Mouse (Mus musculus): Measurements from ENCODE around the gene Cacna1d. TPM values are rescaled to one million over a fixed set of nuclear protein-coding genes. Genes with fewer than 3 reads are reported as not detected.

Gene Cacna1d
- polyA plus RNA-seq, 1 experiment from 2014 or later = 11.5 TPM

DNA sequence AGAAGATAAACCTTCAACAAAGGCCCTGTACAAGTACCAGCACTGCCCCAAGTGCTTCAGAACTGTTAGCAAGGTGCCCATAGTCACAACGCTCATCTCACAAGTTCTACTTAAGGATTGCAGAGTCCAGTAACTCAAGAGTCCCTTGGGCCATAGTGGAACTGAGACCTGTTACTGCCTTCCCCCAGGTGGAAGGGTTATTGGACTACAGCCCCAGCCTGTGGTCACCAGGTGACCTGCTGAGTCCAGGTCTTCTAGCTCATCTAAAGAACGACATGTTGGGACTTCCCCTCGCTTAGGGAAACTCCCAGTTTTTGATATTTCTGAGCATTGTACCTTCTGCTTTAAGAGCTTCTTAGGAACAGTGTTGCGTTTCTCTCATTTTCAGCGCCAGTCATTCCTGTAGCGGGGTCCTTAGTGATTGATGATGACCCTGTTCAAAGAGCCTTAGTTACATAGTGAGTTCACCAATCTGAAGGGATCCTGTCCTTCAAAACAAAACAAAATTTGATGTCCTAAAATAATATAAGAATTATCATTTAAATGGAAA is 19.0 kb upstream of the Cacna1d start:
- no peak overlapping the region for H3K9ac ChIP-seq (replicated peaks)
- no peak overlapping the region for H3K27ac ChIP-seq (replicated peaks)
- H3K36me3 ChIP-seq = peaks cover 49% of the 10 kb centered on the region
- no peak overlapping the region for H3K4me2 ChIP-seq
- H3K4me1 ChIP-seq = no peaks in the 10 kb centered on the region
- no peak for ATAC-seq (ENCODE audit: low FRiP score)
- WGBS = 96% methylated on average over 6 of the region's 6 CpGs
- no peaks in the 10 kb centered on the region for H3K27me3 ChIP-seq (replicated peaks)
- no peak overlapping the region for H3K4me3 ChIP-seq (replicated peaks)
- no peaks in the 10 kb centered on the region for H3K9me3 ChIP-seq (replicated peaks)

GRCm38 (mm10) chr14:30504990-30505389 is 13.7 kb upstream of the Cacna1d start:
- Histone ChIP-seq H3K4me1 (no peaks in the 10 kb centered on the region), H3K27ac (replicated peaks) (no peak overlapping the region), H3K4me2 (no peak overlapping the region), H3K4me3 (replicated peaks) (no peak overlapping the region), H3K36me3 (peaks cover 42% of the 10 kb centered on the region), H3K27me3 (replicated peaks) (no peaks in the 10 kb centered on the region), H3K9me3 (replicated peaks) (no peaks in the 10 kb centered on the region), H3K9ac (replicated peaks) (no peak overlapping the region)
- 88% methylated on average over 5 of the region's 5 CpGs for WGBS
- ATAC-seq (ENCODE audit: low FRiP score) = no peak

DNA sequence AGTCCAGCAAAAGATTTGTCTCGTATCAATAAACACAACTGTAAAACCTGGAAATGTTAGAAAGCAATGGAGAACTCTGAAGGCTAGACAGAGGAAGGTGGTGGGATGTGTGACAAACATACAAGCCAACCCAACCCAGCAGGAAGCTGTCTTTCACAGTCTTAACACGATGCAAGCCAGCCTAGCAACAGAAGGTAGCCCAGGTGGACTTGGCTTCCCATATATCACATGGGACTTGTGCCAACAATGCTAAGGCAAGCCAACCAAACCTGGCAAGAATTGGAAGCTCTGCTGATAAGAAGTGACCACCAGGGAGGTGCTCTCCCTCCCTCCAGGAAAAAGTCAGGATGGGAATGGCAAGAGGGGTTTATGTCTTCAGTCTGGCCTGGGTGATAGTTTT is 6.9 kb upstream of the Cacna1d start:
- no peak overlapping the region for H3K4me2 ChIP-seq
- no peak overlapping the region for H3K9ac ChIP-seq (replicated peaks)
- H3K27me3 ChIP-seq (replicated peaks) = no peaks in the 10 kb centered on the region
- no peak overlapping the region for H3K27ac ChIP-seq (replicated peaks)
- ATAC-seq (ENCODE audit: low FRiP score) = no peak
- H3K4me1 ChIP-seq = no peaks in the 10 kb centered on the region
- H3K9me3 ChIP-seq (replicated peaks) = no peaks in the 10 kb centered on the region
- peaks cover 8% of the 10 kb centered on the region for H3K36me3 ChIP-seq
- H3K4me3 ChIP-seq (replicated peaks) = no peak overlapping the region
- 83% methylated on average over 2 of the region's 2 CpGs for WGBS

DNA sequence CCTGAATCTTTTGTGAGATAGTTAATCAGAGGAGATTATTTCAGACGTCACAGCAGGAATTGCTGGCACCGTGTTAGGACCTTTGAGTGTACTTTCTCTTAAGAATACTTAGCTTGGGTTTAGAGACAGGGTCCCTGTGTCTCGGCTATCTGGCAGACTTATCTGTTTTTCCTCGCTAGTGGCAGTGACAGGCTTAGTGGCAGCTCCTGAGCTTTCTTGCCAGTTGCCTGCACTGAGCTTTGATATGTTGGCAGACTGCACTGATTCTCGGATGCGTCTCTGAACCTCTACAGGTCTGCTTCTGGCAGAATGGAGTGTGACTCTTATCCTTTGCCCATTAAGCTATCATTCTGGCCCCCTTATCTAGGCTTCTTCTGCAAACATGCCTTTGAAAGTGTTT is 3.7 kb upstream of the Cacna1d start:
- WGBS = 84% methylated on average over 6 of the region's 6 CpGs
- no peak overlapping the region for H3K9ac ChIP-seq (replicated peaks)
- no peaks in the 10 kb centered on the region for H3K27me3 ChIP-seq (replicated peaks)
- no peak overlapping the region for H3K27ac ChIP-seq (replicated peaks)
- peaks cover 22% of the 10 kb centered on the region for H3K36me3 ChIP-seq
- no peak overlapping the region for H3K4me2 ChIP-seq
- H3K4me3 ChIP-seq (replicated peaks) = no peak overlapping the region
- no peaks in the 10 kb centered on the region for H3K9me3 ChIP-seq (replicated peaks)
- no peak for ATAC-seq (ENCODE audit: low FRiP score)
- no peaks in the 10 kb centered on the region for H3K4me1 ChIP-seq

DNA sequence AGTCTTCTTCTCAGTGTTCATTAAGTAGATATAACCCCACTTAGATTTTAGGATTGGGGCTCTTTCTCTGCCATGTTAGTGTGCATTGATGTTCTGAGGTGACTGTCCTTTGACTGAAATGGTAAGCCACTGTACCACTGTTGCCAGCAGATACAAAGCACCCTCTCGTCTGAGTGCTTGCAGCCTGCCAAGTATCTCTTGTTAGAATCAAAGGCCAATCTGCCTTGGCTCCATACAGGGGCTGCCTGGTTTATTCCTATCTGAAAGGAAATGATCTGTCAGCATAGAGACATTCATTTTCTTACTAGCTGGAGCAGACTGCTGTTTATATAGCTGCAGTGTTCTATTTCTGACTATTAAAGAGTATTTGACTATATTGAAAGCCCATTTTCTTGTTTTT is 2.0 kb upstream of the Cacna1d start:
- no peaks in the 10 kb centered on the region for H3K27me3 ChIP-seq (replicated peaks)

GRCm38 (mm10) chr14:30479361-30479948 is 11.8 kb downstream of the Cacna1d start, which contains the start of gene Dcp1a:
Gene Dcp1a (plus strand): TSS chr14:30479535.
- peak; percentile 100 for ATAC-seq (ENCODE audit: low FRiP score)
- H3K4me2 ChIP-seq = peak within 1 kb of the TSS; percentile 67
- no peaks in the 10 kb centered on the region for H3K9me3 ChIP-seq (replicated peaks)
- no peaks in the 10 kb centered on the region for H3K27me3 ChIP-seq (replicated peaks)
- WGBS = under 1% methylated on average over 39 of the region's 39 CpGs
- peak within 1 kb of the TSS; percentile 82 for H3K4me3 ChIP-seq (replicated peaks)
- peaks cover 14% of the 10 kb centered on the region for H3K36me3 ChIP-seq
- H3K27ac ChIP-seq (replicated peaks) = peak within 1 kb of the TSS; percentile 92
- peak within 1 kb of the TSS; percentile 89 for H3K9ac ChIP-seq (replicated peaks)
- peaks cover 22% of the 10 kb centered on the region for H3K4me1 ChIP-seq

More for the DNA sequence above, 2.0 kb upstream of the Cacna1d start:
- Histone ChIP-seq H3K4me3 (replicated peaks) (no peak overlapping the region), H3K4me2 (no peak overlapping the region), H3K9me3 (replicated peaks) (no peaks in the 10 kb centered on the region), H3K27ac (replicated peaks) (no peak overlapping the region), H3K4me1 (no peaks in the 10 kb centered on the region), H3K36me3 (peaks cover 24% of the 10 kb centered on the region), H3K9ac (replicated peaks) (no peak overlapping the region)
- WGBS = 66% methylated on average over 1 of the region's 1 CpGs
- ATAC-seq (ENCODE audit: low FRiP score) = no peak

DNA sequence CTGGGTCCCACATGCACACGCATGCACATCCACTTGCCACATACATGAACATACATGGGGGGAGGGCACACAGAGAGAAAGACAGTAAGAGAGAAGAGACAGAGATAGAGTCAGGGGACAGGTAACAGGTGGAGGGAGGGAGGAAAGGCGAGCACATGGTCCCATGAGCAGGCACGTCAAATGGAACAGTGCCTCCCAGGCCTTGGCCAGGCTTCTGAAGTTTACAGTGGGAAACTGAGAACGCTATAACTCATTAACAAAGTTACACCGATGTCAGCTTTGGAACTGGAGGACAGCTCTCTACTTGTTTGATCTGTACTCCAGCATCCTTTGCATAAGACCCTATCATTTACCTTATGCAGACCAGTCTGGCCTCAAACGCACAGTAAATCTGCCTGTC is 16.8 kb downstream of the Cacna1d start:
- 95% methylated on average over 6 of the region's 6 CpGs for WGBS
- Histone ChIP-seq H3K36me3 (no peaks in the 10 kb centered on the region), H3K27ac (replicated peaks) (no peak overlapping the region), H3K4me1 (no peaks in the 10 kb centered on the region), H3K4me2 (no peak overlapping the region), H3K27me3 (replicated peaks) (no peaks in the 10 kb centered on the region), H3K4me3 (replicated peaks) (no peak overlapping the region), H3K9me3 (replicated peaks) (no peaks in the 10 kb centered on the region), H3K9ac (replicated peaks) (no peak overlapping the region)
- no peak for ATAC-seq (ENCODE audit: low FRiP score)

DNA sequence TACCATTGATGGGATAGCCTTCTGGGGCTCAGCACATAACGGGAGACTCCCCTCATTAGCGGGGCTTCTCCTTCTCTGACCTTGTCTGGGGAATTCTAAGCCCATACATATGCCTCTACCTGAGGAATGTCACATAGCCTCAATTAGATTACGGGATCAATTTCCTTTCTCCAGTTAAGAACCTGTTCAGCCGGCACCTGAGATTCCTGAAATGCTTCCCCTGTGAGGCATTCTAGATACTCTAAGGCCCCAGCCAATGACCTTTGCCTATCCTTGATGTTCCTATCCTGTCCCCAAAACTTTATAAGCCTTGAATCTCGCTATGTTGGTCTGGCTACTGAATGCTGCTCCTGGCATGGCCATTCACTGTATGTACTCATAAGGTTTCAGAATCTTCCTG is 17.6 kb downstream of the Cacna1d start:
- Histone ChIP-seq H3K4me2 (no peak overlapping the region), H3K27me3 (replicated peaks) (no peaks in the 10 kb centered on the region), H3K9me3 (replicated peaks) (no peaks in the 10 kb centered on the region), H3K36me3 (no peaks in the 10 kb centered on the region), H3K27ac (replicated peaks) (no peak overlapping the region), H3K4me3 (replicated peaks) (no peak overlapping the region), H3K9ac (replicated peaks) (no peak overlapping the region), H3K4me1 (no peaks in the 10 kb centered on the region)
- WGBS = 74% methylated on average over 5 of the region's 5 CpGs
- no peak for ATAC-seq (ENCODE audit: low FRiP score)

DNA sequence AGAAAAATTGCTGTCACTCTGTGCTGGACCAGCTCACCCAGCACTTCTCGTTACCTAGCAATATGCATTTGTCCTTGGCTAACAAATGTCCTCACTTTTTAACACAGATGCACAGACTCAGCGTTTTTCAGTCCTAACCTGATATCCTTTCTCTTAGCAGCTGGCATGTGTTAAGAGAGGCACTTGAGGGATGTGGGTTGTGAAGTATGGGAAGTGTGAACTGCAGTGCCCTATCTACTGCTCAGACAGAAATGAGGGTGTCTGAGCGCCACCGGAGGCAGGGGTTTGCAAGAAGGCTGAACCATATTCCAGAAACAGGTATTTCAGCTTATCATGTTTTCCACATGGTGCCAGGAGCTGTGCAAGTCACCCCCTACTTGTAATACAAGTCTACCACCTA is 27.9 kb downstream of the Cacna1d start:
- H3K9ac ChIP-seq (replicated peaks) = no peak overlapping the region
- no peaks in the 10 kb centered on the region for H3K9me3 ChIP-seq (replicated peaks)
- 90% methylated on average over 4 of the region's 4 CpGs for WGBS
- no peaks in the 10 kb centered on the region for H3K36me3 ChIP-seq
- H3K4me1 ChIP-seq = peaks cover 3% of the 10 kb centered on the region; the same call in 1 of the 2 replicates
- H3K4me3 ChIP-seq (replicated peaks) = no peak overlapping the region
- H3K4me2 ChIP-seq = no peak overlapping the region
- 0 out of 2 replicates have a peak, but pooled peaks cover 2% of the 10 kb centered on the region for H3K27me3 ChIP-seq (replicated peaks)
- no peak overlapping the region for H3K27ac ChIP-seq (replicated peaks)
- no peak for ATAC-seq (ENCODE audit: low FRiP score)

GRCm38 (mm10) chr14:30459891-30460523 is 31.2 kb downstream of the Cacna1d start:
- Histone ChIP-seq H3K9ac (replicated peaks) (0 out of 2 replicates have a peak overlapping the region, but pooled peaks have one; percentile 10), H3K4me3 (replicated peaks) (no peak overlapping the region), H3K4me1 (peaks cover 14% of the 10 kb centered on the region), H3K4me2 (peak overlapping the region; percentile 31), H3K27me3 (replicated peaks) (0 out of 2 replicates have a peak, but pooled peaks cover 2% of the 10 kb centered on the region), H3K9me3 (replicated peaks) (no peaks in the 10 kb centered on the region), H3K27ac (replicated peaks) (no peak overlapping the region), H3K36me3 (no peaks in the 10 kb centered on the region)
- ATAC-seq (ENCODE audit: low FRiP score) = no peak; the same call in 1 of the 2 replicates
- 4% methylated on average over 14 of the region's 14 CpGs for WGBS

DNA sequence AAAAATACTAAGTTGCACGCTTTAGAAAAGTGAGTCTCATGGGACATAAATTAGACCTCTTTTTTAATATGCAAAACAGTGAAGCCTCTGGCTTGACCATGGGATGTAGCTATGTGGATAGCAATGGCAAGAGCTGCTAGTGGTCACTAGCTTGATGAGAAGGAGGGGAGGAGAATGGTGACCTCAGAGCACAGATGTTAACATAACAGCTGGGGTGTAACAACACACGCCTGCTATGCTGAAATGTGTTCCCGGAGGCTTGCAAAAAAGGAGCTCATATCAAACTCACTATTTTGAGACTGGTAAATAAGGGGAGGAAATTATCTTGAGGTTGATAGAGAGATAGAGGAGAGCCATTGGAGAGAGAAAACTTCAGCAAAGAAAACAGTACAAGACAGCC is 32.4 kb downstream of the Cacna1d start:
- WGBS = 82% methylated on average over 3 of the region's 3 CpGs
- no peak for ATAC-seq (ENCODE audit: low FRiP score)
- Histone ChIP-seq H3K4me3 (replicated peaks) (no peak overlapping the region), H3K27ac (replicated peaks) (no peak overlapping the region), H3K4me2 (no peak overlapping the region), H3K36me3 (no peaks in the 10 kb centered on the region), H3K4me1 (peaks cover 14% of the 10 kb centered on the region), H3K9ac (replicated peaks) (no peak overlapping the region), H3K9me3 (replicated peaks) (no peaks in the 10 kb centered on the region), H3K27me3 (replicated peaks) (0 out of 2 replicates have a peak, but pooled peaks cover 2% of the 10 kb centered on the region)

DNA sequence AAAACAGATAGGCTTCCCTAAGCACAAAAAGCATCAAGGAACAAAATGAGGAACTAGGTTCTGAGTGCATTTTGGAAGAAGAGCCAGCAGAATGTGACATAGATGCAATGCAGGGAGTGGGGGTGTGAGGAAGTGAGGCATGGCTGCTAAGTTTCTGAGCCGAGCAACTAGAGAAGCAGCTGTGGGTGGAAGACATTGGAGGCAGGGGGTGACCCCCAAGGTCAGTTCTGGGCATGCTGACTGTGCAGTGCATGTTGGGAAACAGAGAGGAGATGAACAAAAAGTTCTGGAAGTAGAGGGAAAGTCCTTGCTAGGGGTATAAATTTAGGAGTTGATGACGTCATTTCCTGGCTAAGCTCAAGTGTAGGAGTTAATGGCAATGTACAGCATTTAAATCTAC is 33.4 kb downstream of the Cacna1d start:
- no peaks in the 10 kb centered on the region for H3K9me3 ChIP-seq (replicated peaks)
- H3K4me1 ChIP-seq = peaks cover 14% of the 10 kb centered on the region
- no peak for ATAC-seq (ENCODE audit: low FRiP score)
- H3K4me3 ChIP-seq (replicated peaks) = no peak overlapping the region
- no peak overlapping the region for H3K27ac ChIP-seq (replicated peaks)
- no peak overlapping the region for H3K9ac ChIP-seq (replicated peaks)
- H3K4me2 ChIP-seq = no peak overlapping the region
- no peaks in the 10 kb centered on the region for H3K36me3 ChIP-seq
- 0 out of 2 replicates have a peak, but pooled peaks cover 2% of the 10 kb centered on the region for H3K27me3 ChIP-seq (replicated peaks)
- WGBS = 54% methylated on average over 2 of the region's 2 CpGs
